In the genomic region with DNA sequence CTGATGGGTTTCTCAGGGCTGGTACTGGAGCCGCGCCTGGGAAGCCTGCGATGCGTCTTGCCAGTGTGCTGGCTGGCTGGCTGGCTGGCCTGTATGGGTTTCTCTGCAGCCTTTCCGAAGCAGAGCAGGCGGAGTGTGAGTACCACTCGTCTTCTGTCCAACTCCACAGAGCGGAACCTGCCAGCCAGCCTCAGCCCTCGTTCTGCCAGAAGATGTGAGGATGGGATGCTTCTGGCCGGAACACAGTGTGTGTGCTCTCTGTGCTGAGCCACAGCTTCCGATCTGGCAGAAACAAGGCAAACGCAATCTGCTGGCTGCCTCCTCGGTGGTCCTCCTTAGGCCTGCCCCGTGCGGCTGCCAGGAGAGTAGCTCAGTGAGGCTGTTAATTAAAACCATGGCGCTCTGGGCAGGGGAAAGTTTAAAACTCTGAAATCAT, we compare ENCODE assay signal across 8 mouse cellular contexts.
DNase-seq lines count a peak whose midpoint lies in the region; ATAC-seq lines count a peak whose summit lies in the region.

No protein-coding gene starts in this region.

- H3K27ac ChIP-seq in neural tube, embryonic 14.5 days (ENCODE audit: low read depth, low read length): no peak overlapping the region

- H3K36me3 ChIP-seq in neural tube, embryonic 14.5 days (ENCODE audit: control insufficient read depth, insufficient read depth, low read length): no peaks in the 10 kb centered on the region

- H3K4me3 ChIP-seq in neural tube, embryonic 14.5 days (ENCODE audit: low read depth, low read length): no peak overlapping the region

- no peaks in the 10 kb centered on the region for H3K4me1 ChIP-seq in neural tube, embryonic 14.5 days (ENCODE audit: control insufficient read depth, insufficient read depth, low read length)

- H3K9me3 ChIP-seq in neural tube, embryonic 14.5 days (ENCODE audit: control insufficient read depth, low read length): no peaks in the 10 kb centered on the region

- DNase-seq in cerebellum, adult 11-12 months: peak; percentile 39
- DNase-seq in cerebellum, adult 11 months: no peak
- DNase-seq in neural tube, embryonic 10.5 days (ENCODE audit: extremely low spot score, low spot score): no peak
- peak; percentile 14 for DNase-seq in hindlimb bud, embryonic 11.5 days (ENCODE audit: extremely low spot score, low read depth, low spot score)
- DNase-seq in right cerebral cortex, postnatal 14 days: peak; percentile 40
- no peak for DNase-seq in spleen, postnatal 36 days (ENCODE audit: low spot score in 2 of 2)
- no peak for DNase-seq in heart, adult 18-20 months

- WGBS in neural tube, embryonic 14.5 days: 64% methylated on average over 16 of the region's 16 CpGs

- no peaks in the 10 kb centered on the region for H3K27me3 ChIP-seq in neural tube, embryonic 14.5 days (ENCODE audit: control insufficient read depth, insufficient read depth, low read length)

- no peak overlapping the region for H3K9ac ChIP-seq in neural tube, embryonic 14.5 days (replicated peaks; ENCODE audit: low read depth, low read length)

- 0 out of 2 replicates have a peak, but pooled peaks have one; percentile 31 for ATAC-seq in neural tube, embryonic 14.5 days (ENCODE audit: low read depth)

- no peak overlapping the region for H3K4me2 ChIP-seq in neural tube, embryonic 14.5 days (ENCODE audit: low read depth, low read length)

Comparison
In these comparisons a context has a peak if more than half of its experiments do, and no peak if none do; other contexts are left out.
1. DNase-seq: peak in cerebellum, adult 11-12 months (single experiment), hindlimb bud, embryonic 11.5 days (single experiment) and right cerebral cortex, postnatal 14 days (single experiment); none in cerebellum, adult 11 months (single experiment), neural tube, embryonic 10.5 days (single experiment), spleen, postnatal 36 days (0 of 2) and heart, adult 18-20 months (0 of 2).